Mouse (Mus musculus) kidney, adult 10 weeks (tissue): Measurements from ENCODE around the gene Olfr1232. TPM values are rescaled to one million over a fixed set of nuclear protein-coding genes. Genes with fewer than 3 reads are reported as not detected.

Experiments used
- polyA plus RNA-seq: library from polyadenylated mRNA; stranded (reverse); fragments of 350-450 nt; fragmentation: Illumina TruSeq; extraction: RNeasy Lipid Tissue Mini Kit (QIAGEN cat#74804); gene quantifications from one replicate; pipeline ENCODE4 v1.2.3, GENCODE M21; 2014; ENCODE audit warnings: low read depth, low replicate concordance

Olfr1232 gene
- not detected for polyA plus RNA-seq

DNA sequence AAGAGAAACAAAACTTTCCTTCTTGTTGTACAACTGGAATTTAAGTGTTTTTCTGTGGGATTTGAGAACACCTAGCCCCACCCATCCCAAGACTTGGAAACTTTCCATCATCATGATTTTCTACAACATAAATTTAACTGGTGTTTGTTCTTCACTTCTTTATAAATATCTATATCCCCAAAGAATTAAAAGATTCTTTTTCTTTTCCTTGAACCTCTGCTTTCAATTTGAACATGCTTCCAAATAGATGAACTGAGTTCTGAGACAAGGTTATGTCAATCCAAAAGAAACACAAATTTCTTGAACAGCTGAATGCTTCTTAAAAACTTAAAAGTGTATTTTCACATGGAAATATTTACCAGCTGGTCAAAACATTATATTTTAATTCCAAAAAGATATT lies at the start of gene Olfr1232:
Gene Olfr1232 (minus strand): TSS at position 101 of the 400 bp plus-strand sequence.

DNA sequence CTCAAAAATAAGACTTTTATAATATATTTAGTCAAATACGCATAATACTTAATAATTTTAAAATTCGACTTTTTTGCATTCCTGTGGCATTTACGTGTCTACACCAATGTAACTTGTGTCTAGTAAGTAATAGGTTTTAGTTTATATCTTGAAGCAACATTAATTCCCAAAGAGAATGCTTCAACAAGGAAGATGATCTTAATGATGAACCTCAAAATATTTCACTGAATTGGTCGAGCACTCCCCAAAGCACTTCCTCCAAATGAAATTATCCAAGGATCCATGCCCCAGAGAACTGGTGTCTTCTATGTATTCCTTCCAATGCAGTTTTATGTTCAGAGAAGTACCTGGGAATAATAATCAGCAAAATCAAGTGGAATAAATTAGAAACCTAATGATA lies 35.3 kb upstream of the Olfr1232 start, which contains the start of gene Olfr1234:
Gene Olfr1234 (minus strand): TSS at position 101 of the 400 bp plus-strand sequence.

DNA sequence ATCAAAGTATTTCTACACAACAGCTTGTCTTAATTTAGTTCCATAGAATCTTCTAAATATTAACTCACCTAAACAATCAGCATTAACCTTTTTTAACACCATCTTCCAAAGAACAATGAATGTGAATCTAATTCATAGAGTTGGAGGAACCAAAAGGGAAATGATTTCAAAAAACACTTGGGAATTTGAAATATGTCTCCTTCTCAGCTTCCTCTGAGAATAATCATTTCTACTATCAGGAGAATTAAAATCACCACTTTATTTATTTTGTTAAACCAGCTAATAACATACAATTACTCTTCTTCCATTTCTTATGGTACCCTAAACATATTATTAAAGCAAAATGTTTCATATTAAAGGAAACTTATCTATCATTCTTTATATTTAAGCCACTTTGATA lies 12.8 kb upstream of the Olfr1232 start, which contains the start of gene Olfr1233:
Gene Olfr1233 (minus strand): TSS at position 101 of the 400 bp plus-strand sequence.

DNA sequence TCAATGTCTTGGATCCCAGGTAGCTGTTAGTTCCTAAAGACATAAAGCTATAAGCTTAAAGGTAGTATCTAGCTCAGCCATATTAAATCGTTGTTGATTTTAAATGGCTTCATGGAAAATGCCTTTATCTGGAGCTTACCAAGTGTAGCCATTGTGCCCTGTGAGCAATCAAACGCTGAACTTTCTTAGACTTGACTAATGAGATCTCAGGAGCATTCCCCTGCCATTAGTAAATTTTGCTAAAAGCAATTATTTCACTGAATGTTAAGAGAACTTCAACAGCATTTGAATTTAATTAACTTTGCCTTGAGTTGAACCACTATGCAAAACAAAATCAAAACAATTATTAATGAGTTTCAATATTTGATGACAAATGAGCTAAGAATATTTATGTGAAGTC lies 22.5 kb downstream of the Olfr1232 start, which contains the start of gene Olfr1231:
Gene Olfr1231 (minus strand): TSS at position 101 of the 400 bp plus-strand sequence.

DNA sequence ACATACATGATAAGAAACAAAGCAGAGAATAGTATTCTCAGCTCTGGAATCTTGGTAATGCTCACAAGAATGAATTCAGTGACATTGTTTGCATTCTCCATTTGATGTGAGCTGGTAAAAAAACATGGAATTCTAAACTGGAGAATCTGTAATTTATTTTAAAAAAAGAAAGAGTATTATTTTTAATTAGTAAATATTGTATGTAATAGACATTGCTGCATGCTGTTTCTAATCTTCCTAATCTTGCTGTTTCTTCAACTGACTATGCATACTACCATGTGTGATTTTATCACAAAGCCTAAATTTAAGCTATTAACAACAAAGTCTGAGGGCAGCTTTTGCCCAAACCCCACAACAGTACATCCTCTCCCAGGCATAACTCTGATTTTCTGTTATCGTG lies 32.3 kb downstream of the Olfr1232 start, which contains the start of gene Olfr1230:
Gene Olfr1230 (minus strand): TSS at position 101 of the 400 bp plus-strand sequence.

DNA sequence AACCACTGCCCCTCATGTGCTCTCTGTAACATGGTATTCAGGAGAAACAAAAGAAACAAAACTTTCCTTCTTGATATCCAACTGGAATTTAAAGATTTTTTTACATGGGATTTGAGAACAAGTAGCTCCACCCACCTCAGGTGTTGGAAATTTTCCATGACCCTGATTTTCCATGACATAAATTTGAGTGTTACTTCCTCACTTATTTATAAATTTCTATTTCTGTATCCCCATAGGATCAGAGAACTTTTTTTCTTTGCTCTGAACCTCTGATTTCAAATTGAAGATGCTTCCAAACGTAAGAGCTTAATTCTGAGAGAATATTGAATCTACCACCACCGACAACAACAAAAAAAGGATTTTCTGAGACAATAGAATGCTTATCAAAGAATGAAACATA lies 41.6 kb downstream of the Olfr1232 start, which contains the start of gene Olfr1229:
Gene Olfr1229 (minus strand): TSS at position 101 of the 400 bp plus-strand sequence.

Other genes starting within 250 kb of the Olfr1232 start
- gene Olfr1219, start 246.2 kb downstream of the Olfr1232 start, polyA plus RNA-seq = not detected
- gene Olfr1220, start 222.8 kb downstream of the Olfr1232 start, polyA plus RNA-seq = not detected
- gene Olfr1221, start 212.4 kb downstream of the Olfr1232 start, polyA plus RNA-seq = not detected
- not detected for gene Olfr1222, start 196.6 kb downstream of the Olfr1232 start, polyA plus RNA-seq
- not detected for gene Olfr1223, start 178.1 kb downstream of the Olfr1232 start, polyA plus RNA-seq
- not detected for gene Olfr1224-ps1, start 165.6 kb downstream of the Olfr1232 start, polyA plus RNA-seq
- gene Olfr1225, start 155.0 kb downstream of the Olfr1232 start, polyA plus RNA-seq = not detected
- not detected for gene Olfr1226, start 129.6 kb downstream of the Olfr1232 start, polyA plus RNA-seq
- not detected for gene Olfr1228, start 75.6 kb downstream of the Olfr1232 start, polyA plus RNA-seq
- not detected for gene Olfr1229, start 41.7 kb downstream of the Olfr1232 start, polyA plus RNA-seq
- gene Olfr1230, start 32.4 kb downstream of the Olfr1232 start, polyA plus RNA-seq = not detected
- gene Olfr1231, start 22.6 kb downstream of the Olfr1232 start, polyA plus RNA-seq = not detected
- not detected for gene Olfr1233, start 12.7 kb upstream of the Olfr1232 start, polyA plus RNA-seq
- not detected for gene Olfr1234, start 35.2 kb upstream of the Olfr1232 start, polyA plus RNA-seq
- gene Olfr1238, start 80.0 kb upstream of the Olfr1232 start, polyA plus RNA-seq = not detected
- not detected for gene Olfr1239, start 90.7 kb upstream of the Olfr1232 start, polyA plus RNA-seq
- gene Olfr1240, start 113.3 kb upstream of the Olfr1232 start, polyA plus RNA-seq = not detected
- gene Olfr1241, start 157.5 kb upstream of the Olfr1232 start, polyA plus RNA-seq = not detected
- not detected for gene Olfr1242, start 168.7 kb upstream of the Olfr1232 start, polyA plus RNA-seq
- gene Olfr1243, start 201.8 kb upstream of the Olfr1232 start, polyA plus RNA-seq = not detected
- gene Olfr1245, start 248.8 kb upstream of the Olfr1232 start, polyA plus RNA-seq = not detected